Comparison of ENCODE assay signal across 9 mouse cellular contexts in genomic region chr13:88822976-88823521, GRCm38 (mm10). TPM values are rescaled to one million over a fixed set of nuclear protein-coding genes. Genes with fewer than 3 reads are reported as not detected.
A peak's percentile ranks its signal among the peaks of the same experiment; 100 is the strongest.
DNase-seq lines count a peak whose midpoint lies in the region; ATAC-seq and TF ChIP-seq lines count a peak whose summit lies in the region.
"Had no signal": no experiment of that assay in that cellular context is flagged by ENCODE, and none has a peak within 500 bp of the region (broad histone marks: within the 10 kb centered on the region; RNA-seq: fewer than 3 reads in every experiment).

No protein-coding gene starts in this region.

- H3K9me3 ChIP-seq in heart, embryonic 15.5 days (replicated peaks) = no peaks in the 10 kb centered on the region
- H3K9me3 ChIP-seq in embryonic facial prominence, embryonic 14.5 days (ENCODE audit: control insufficient read depth, low read length) = no peaks in the 10 kb centered on the region
- H3K9me3 ChIP-seq in midbrain, postnatal 0 days (ENCODE audit: low read length) = no peaks in the 10 kb centered on the region

- H3K27ac ChIP-seq in heart, embryonic 15.5 days = no peak overlapping the region
- H3K27ac ChIP-seq in embryonic facial prominence, embryonic 14.5 days (replicated peaks; ENCODE audit: low read depth, low read length) = no peak overlapping the region; the same call in 1 of the 2 replicates
- H3K27ac ChIP-seq in midbrain, postnatal 0 days (ENCODE audit: low read depth, low read length) = peak overlapping the region; percentile 67; the same call in 1 of the 2 replicates

- H3K9ac ChIP-seq in heart, embryonic 15.5 days = no peak overlapping the region
- no peak overlapping the region for H3K9ac ChIP-seq in embryonic facial prominence, embryonic 14.5 days (ENCODE audit: low read depth, low read length)
- peak overlapping the region; percentile 75 for H3K9ac ChIP-seq in midbrain, postnatal 0 days (replicated peaks; ENCODE audit: low read length, poor library complexity, severe bottlenecking)

- intact Hi-C loops in heart, postnatal 36 days (cut with DNase I) = no loop called here

- DNase-seq in heart, postnatal 36 days = no peak
- DNase-seq in embryonic facial prominence, embryonic 14.5 days (ENCODE audit: low spot score) = no peak
- DNase-seq in layer of hippocampus, adult 18-20 months (ENCODE audit: low spot score in 2 of 2) = peak; percentile 25 to 58
- DNase-seq in midbrain, postnatal 0 days (ENCODE audit: low spot score) = peak; percentile 22
- no peak for DNase-seq in urinary bladder, postnatal 36 days (ENCODE audit: low spot score in 2 of 2)
- no peak for DNase-seq in MN1 (ENCODE audit: low spot score)
- DNase-seq in cerebellum, adult 9-11 months = no peak

- no peaks in the 10 kb centered on the region for H3K27me3 ChIP-seq in heart, embryonic 15.5 days
- H3K27me3 ChIP-seq in embryonic facial prominence, embryonic 14.5 days (replicated peaks; ENCODE audit: control insufficient read depth, insufficient read depth, low read length) = no peaks in the 10 kb centered on the region
- H3K27me3 ChIP-seq in midbrain, postnatal 0 days (ENCODE audit: insufficient read depth, low read length) = no peaks in the 10 kb centered on the region

- WGBS in heart, embryonic 15.5 days = 19% methylated on average over 10 of the region's 10 CpGs
- 13% methylated on average over 10 of the region's 10 CpGs for WGBS in embryonic facial prominence, embryonic 14.5 days
- WGBS in midbrain, postnatal 0 days = 8% methylated on average over 10 of the region's 10 CpGs

- H3K4me2 ChIP-seq in heart, embryonic 15.5 days = peak overlapping the region; percentile 97
- peak overlapping the region; percentile 86 for H3K4me2 ChIP-seq in embryonic facial prominence, embryonic 14.5 days (ENCODE audit: low read depth, low read length)
- peak overlapping the region; percentile 89 for H3K4me2 ChIP-seq in midbrain, postnatal 0 days (ENCODE audit: low read depth, low read length, poor library complexity, severe bottlenecking)

- no peak for TF ChIP-seq CTCF in midbrain, postnatal 0 days (IDR thresholded peaks at IDR 0.05)

- peaks cover 13% of the 10 kb centered on the region; the same call in 1 of the 2 replicates for H3K4me1 ChIP-seq in heart, embryonic 15.5 days (replicated peaks)
- H3K4me1 ChIP-seq in embryonic facial prominence, embryonic 14.5 days (ENCODE audit: control insufficient read depth, insufficient read depth, low read length) = peaks cover 7% of the 10 kb centered on the region
- H3K4me1 ChIP-seq in midbrain, postnatal 0 days (ENCODE audit: insufficient read depth, low read length) = 0 out of 2 replicates have a peak, but pooled peaks cover 3% of the 10 kb centered on the region

- peak overlapping the region; percentile 80 for H3K4me3 ChIP-seq in heart, embryonic 15.5 days
- peak overlapping the region; percentile 71 for H3K4me3 ChIP-seq in embryonic facial prominence, embryonic 14.5 days (ENCODE audit: low read depth, low read length)
- H3K4me3 ChIP-seq in midbrain, postnatal 0 days (ENCODE audit: low read depth, low read length) = peak overlapping the region; percentile 86
- H3K4me3 ChIP-seq: erythroblast, embryonic 14.5 days had no signal

- H3K36me3 ChIP-seq in heart, embryonic 15.5 days = no peaks in the 10 kb centered on the region
- H3K36me3 ChIP-seq in embryonic facial prominence, embryonic 14.5 days (ENCODE audit: control insufficient read depth, insufficient read depth, low read length) = no peaks in the 10 kb centered on the region
- H3K36me3 ChIP-seq in midbrain, postnatal 0 days (ENCODE audit: insufficient read depth, low read length) = no peaks in the 10 kb centered on the region

- ATAC-seq in heart, embryonic 15.5 days (replicated peaks; ENCODE audit: insufficient number of reproducible peaks, insufficient read depth, low FRiP score, low read depth) = no peak
- no peak; the same call in 1 of the 2 replicates for ATAC-seq in embryonic facial prominence, embryonic 14.5 days (ENCODE audit: low read depth)
- peak; percentile 36; the same call in 1 of the 2 replicates for ATAC-seq in midbrain, postnatal 0 days (ENCODE audit: low FRiP score)

RNA-seq across cellular contexts. Expression of gene Edil3, which starts 1.8 kb away (rescaled TPM):
- polyA plus RNA-seq in heart, embryonic 15.5 days (2015; fragmentation: Nextera tagmentation; extraction: Ambion mirVana) = 2.6 and 3.3 TPM in 2 replicates
- under 1 TPM; 0.14 to 0.25 TPM for total RNA-seq in heart, postnatal 36 days (2021)
- 17.4 and 20.4 TPM in 2 replicates for polyA plus RNA-seq in embryonic facial prominence, embryonic 14.5 days (2014; fragmentation: Nextera tagmentation; extraction: Ambion mirVana)
- 10 to 100 TPM; 68.3 to 74.1 TPM for total RNA-seq in layer of hippocampus, adult 18-20 months (2021)
- total RNA-seq in midbrain, postnatal 0 days (2014; rRNA removed) = 85.9 and 99.1 TPM in 2 replicates
- 48.3 and 49.1 TPM in 2 replicates for polyA plus RNA-seq in midbrain, postnatal 0 days (2015; fragmentation: Nextera tagmentation; extraction: Ambion mirVana)
- polyA plus RNA-seq: erythroblast, embryonic 14.5 days had no signal

Comparison
In these comparisons a context has a peak if more than half of its experiments do, and no peak if none do; other contexts are left out.
1. DNase-seq: peak in layer of hippocampus, adult 18-20 months (2 of 2) and midbrain, postnatal 0 days (single experiment); none in heart, postnatal 36 days (0 of 2), embryonic facial prominence, embryonic 14.5 days (single experiment), urinary bladder, postnatal 36 days (0 of 2), MN1 (single experiment) and cerebellum, adult 9-11 months (single experiment).
2. RNA of gene Edil3, which starts 1.8 kb away (total RNA-seq): 85.9 to 99.1 TPM in midbrain, postnatal 0 days and 68.3 to 74.1 TPM in layer of hippocampus, adult 18-20 months; 0.14 to 0.25 TPM in heart, postnatal 36 days; every median in the first group is over 10 times any median in the second.
3. Peak in every context shown above with its lines, with median percentiles within 50 percentile points of each other: H3K4me2 ChIP-seq and H3K4me3 ChIP-seq.